Mouse (Mus musculus): ENCODE data around the gene Cyp27b1. TPM values are rescaled to one million over a fixed set of nuclear protein-coding genes. Genes with fewer than 3 reads are reported as not detected.
A peak's percentile ranks its signal among the peaks of the same experiment; 100 is the strongest.
"Not testable (repeated sequence)": the region's sequence is repeated elsewhere in the genome, so short reads cannot be mapped to it uniquely, and the experiment has no call there.

Cyp27b1 gene
- polyA plus RNA-seq, 1 experiment from 2014 or later: not detected

DNA sequence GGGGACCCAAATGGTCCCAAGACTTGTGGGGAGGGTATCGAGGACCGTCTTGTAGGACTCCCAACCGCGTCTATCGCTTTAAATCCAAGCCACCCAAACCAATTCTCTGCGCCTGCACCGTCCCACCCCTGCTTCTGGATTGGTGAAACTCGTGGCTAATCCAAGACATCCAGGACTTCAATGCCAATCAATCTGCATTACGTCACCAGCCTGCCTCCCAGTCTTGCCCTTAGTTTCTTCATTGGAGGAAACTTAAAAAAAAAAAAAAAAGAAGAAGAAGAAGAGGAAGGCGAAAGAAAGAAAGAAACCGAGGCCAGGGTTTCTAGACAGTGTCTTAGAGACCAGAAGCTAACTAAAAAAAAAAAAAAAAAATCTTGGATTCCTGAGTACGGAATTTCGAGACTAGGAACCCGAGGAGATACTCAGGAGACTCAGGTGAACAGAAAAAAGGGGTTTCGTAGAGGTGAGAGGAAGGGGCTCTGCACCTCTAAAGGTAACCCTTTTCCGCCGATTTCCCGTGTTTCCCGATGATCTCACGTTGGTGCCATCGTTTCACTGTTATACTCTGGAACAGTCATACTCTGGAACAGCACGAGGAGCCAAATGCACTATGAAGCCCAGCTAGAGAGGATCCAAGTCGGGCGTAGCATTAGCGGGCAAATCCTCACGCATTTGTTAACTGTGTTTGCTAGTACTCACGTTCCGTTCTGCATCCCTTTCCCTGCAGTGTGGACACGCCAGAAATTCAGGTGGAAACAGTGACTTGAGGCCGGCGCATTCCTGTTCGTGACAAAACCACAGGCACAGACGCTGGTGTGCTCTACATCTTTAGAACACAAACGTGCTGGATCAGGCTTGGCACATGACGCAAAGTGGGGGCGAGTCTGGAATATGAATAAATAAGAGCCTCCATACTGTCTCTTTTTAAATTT lies 22.4 kb downstream of the Cyp27b1 start, which contains the start of gene Tspan31:
Gene Tspan31 (minus strand): TSS at position 75 of the 932 bp plus-strand sequence.
- 1% methylated on average over 36 of the region's 36 CpGs for WGBS (ENCODE audit: missing documents)
- peak within 1 kb of the TSS; percentile 82 for H3K27ac ChIP-seq
- H3K4me3 ChIP-seq (ENCODE audit: inconsistent target): peak within 1 kb of the TSS; percentile 95
- peaks cover 27% of the 10 kb centered on the region for H3K36me3 ChIP-seq (ENCODE audit: inconsistent target)
- peaks cover 26% of the 10 kb centered on the region for H3K79me2 ChIP-seq (ENCODE audit: inconsistent target)

- peak overlapping the region; percentile 95 for H3K4me3 ChIP-seq (ENCODE audit: inconsistent target)
Measured at GRCm38 (mm10) chr10:127071203-127071602, 23.2 kb downstream of the Cyp27b1 start.

DNA sequence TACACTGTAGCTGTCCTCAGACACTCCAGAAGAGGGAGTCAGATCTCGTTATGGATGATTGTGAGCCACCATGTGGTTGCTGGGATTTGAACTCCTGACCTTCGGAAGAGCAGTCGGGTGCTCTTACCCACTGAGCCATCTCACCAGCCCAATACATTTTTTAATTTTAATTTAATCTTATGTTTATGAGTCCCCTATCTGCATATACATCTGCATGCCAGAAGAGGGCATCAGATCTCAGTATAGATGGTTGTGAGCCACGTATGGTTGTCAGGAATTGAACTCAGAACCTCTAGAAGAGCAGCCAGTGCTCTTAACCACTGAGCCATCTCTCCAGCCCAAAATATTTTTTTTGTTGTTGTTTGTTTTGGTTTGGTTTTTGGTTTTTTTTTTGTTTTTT lies 24.2 kb downstream of the Cyp27b1 start:
- H3K79me2 ChIP-seq (ENCODE audit: inconsistent target): peaks cover 14% of the 10 kb centered on the region
- not testable (repeated sequence) for H3K36me3 ChIP-seq (ENCODE audit: inconsistent target); H3K27ac ChIP-seq; H3K4me3 ChIP-seq (ENCODE audit: inconsistent target)
- 56% methylated on average over 1 of the region's 4 CpGs for WGBS (ENCODE audit: missing documents)

More at GRCm38 (mm10) chr10:127071203-127071602, 23.2 kb downstream of the Cyp27b1 start:
- H3K79me2 ChIP-seq (ENCODE audit: inconsistent target): peaks cover 19% of the 10 kb centered on the region
- 61% methylated on average over 9 of the region's 9 CpGs for WGBS (ENCODE audit: missing documents)
- H3K36me3 ChIP-seq (ENCODE audit: inconsistent target): peaks cover 19% of the 10 kb centered on the region
- H3K27ac ChIP-seq: no peak overlapping the region

DNA sequence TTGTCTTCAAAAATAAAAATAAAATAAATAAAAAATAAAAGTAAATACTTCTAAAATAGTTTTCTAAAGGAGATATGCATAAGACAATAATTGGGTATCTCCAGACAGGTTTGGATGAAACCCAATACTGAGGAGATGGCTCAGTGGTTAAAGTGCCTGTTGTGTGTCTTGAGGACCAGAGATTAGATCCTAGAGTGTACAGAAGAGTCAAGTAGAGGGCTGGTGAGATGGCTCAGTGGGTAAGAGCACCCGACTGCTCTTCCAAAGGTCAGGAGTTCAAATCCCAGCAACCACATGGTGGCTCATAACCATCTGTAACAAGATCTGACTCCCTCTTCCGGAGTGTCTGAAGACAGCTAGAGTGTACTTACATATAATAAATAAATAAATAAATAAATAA lies 24.9 kb downstream of the Cyp27b1 start:
- H3K27ac ChIP-seq; H3K36me3 ChIP-seq (ENCODE audit: inconsistent target); H3K4me3 ChIP-seq (ENCODE audit: inconsistent target): not testable (repeated sequence)
- peaks cover 14% of the 10 kb centered on the region for H3K79me2 ChIP-seq (ENCODE audit: inconsistent target)
- WGBS (ENCODE audit: missing documents): no CpG with 5 or more reads among the region's 2 CpGs

DNA sequence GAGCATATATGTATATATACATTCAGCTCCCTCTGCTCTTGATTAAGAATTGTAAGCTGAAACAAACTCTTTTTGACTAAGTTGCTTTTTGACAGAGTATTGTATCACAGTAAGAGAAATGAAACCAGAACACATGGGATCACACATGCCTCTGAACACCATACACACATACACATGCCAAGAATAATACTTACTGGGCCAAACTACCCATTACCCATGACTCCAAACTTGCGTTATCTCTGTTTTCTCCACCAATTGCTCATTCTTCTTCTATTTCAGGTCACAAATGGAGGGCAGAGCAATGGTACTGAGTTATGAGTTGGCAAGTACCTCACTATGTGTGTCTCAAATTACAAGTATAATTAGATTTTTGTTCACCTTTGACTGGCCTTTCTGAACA lies 25.9 kb downstream of the Cyp27b1 start:
- 100% methylated on average over 1 of the region's 1 CpGs for WGBS (ENCODE audit: missing documents)
- no peak overlapping the region for H3K4me3 ChIP-seq (ENCODE audit: inconsistent target)
- peaks cover 11% of the 10 kb centered on the region for H3K79me2 ChIP-seq (ENCODE audit: inconsistent target)
- H3K27ac ChIP-seq: no peak overlapping the region
- no peaks in the 10 kb centered on the region for H3K36me3 ChIP-seq (ENCODE audit: inconsistent target)

GRCm38 (mm10) chr10:127075080-127075479 lies 27.0 kb downstream of the Cyp27b1 start, which contains the start of gene Agap2:
TSS of gene Agap2 (plus strand) at chr10:127075284.
- 16% methylated on average over 9 of the region's 9 CpGs for WGBS (ENCODE audit: missing documents)
- no peak within 1 kb of the TSS for H3K27ac ChIP-seq
- peaks cover under 1% of the 10 kb centered on the region; the same call in 1 of the 2 replicates for H3K79me2 ChIP-seq (ENCODE audit: inconsistent target)
- H3K36me3 ChIP-seq (ENCODE audit: inconsistent target): no peaks in the 10 kb centered on the region
- peak within 1 kb of the TSS; percentile 0; the same call in 1 of the 2 replicates for H3K4me3 ChIP-seq (ENCODE audit: inconsistent target)

DNA sequence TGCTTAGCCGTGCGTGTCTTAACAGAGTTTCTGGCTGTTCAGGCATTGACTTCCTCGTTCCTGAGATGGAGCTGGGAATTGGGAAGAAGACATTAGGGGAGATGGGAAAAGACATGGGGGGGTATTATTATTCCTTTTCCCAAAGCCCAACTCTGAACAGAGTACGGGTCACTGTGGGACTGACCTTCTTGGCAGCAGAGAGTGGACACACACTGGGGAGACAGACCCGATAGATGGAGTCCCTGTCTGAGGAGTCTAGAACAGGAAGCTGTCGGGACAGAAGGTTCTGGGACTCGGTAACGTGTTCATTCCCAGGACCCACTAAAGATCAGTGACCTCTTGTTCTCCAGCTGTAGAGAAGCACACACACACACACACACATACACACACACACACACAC lies 27.6 kb downstream of the Cyp27b1 start:
- no peaks in the 10 kb centered on the region for H3K36me3 ChIP-seq (ENCODE audit: inconsistent target)
- H3K4me3 ChIP-seq (ENCODE audit: inconsistent target): peak overlapping the region; percentile 0; the same call in 1 of the 2 replicates
- 3% methylated on average over 8 of the region's 8 CpGs for WGBS (ENCODE audit: missing documents)
- no peaks in the 10 kb centered on the region; the same call in 1 of the 2 replicates for H3K79me2 ChIP-seq (ENCODE audit: inconsistent target)
- H3K27ac ChIP-seq: no peak overlapping the region

DNA sequence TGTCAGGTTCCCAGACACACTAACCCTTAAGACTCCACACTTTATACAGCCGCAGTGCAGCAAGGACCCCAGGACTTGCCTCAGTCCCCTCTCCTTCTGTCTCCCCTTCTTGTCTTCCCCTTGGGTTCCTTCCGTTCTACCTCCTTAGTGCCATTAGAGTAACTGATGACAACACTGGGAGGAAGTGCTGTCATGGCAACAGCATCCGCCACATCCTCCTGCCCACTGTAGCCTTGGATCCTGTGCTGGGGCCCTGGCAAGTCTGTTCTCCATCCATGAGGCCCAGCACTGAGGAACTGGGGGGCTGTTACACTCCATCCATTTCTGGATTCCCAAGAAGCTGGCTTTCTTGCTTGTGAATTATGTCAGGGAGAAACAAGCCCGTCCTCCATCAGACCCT lies 28.0 kb downstream of the Cyp27b1 start:
- WGBS (ENCODE audit: missing documents): 13% methylated on average over 4 of the region's 4 CpGs
- no peak overlapping the region for H3K4me3 ChIP-seq (ENCODE audit: inconsistent target)

DNA sequence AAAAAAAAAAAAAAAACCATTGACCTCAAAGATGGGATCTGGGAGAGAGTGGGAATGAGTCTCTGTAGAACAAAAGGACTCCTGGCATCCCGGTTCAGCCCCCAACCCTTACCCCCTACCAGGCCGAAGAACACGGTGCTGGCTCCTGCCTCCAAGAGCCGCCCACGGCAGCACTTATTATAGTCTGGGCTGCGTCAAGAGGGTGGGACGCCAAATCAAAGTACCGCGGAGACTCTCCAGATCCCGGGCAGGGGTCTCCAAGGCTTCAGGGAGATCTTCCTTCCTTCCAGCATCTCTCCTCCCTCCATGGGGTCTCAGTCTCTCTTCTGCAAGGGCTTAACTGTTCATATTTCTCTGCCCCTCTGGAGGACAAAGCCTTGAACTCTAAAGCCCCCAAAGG lies 29.5 kb downstream of the Cyp27b1 start:
- H3K27ac ChIP-seq: no peak overlapping the region
- no peak overlapping the region for H3K4me3 ChIP-seq (ENCODE audit: inconsistent target)
- H3K36me3 ChIP-seq (ENCODE audit: inconsistent target): no peaks in the 10 kb centered on the region
- no peaks in the 10 kb centered on the region; the same call in 1 of the 2 replicates for H3K79me2 ChIP-seq (ENCODE audit: inconsistent target)
- 82% methylated on average over 7 of the region's 10 CpGs for WGBS (ENCODE audit: missing documents)

More for the DNA sequence above, 28.0 kb downstream of the Cyp27b1 start:
- Histone ChIP-seq H3K27ac (no peak overlapping the region), H3K36me3 (ENCODE audit: inconsistent target) (no peaks in the 10 kb centered on the region), H3K79me2 (ENCODE audit: inconsistent target) (no peaks in the 10 kb centered on the region; the same call in 1 of the 2 replicates)

GRCm38 (mm10) chr10:127078001-127078676 lies 30.1 kb downstream of the Cyp27b1 start:
- 77% methylated on average over 12 of the region's 12 CpGs for WGBS (ENCODE audit: missing documents)
- no peak overlapping the region for H3K27ac ChIP-seq
- no peaks in the 10 kb centered on the region for H3K36me3 ChIP-seq (ENCODE audit: inconsistent target)
- H3K79me2 ChIP-seq (ENCODE audit: inconsistent target): no peaks in the 10 kb centered on the region; the same call in 1 of the 2 replicates
- H3K4me3 ChIP-seq (ENCODE audit: inconsistent target): no peak overlapping the region

GRCm38 (mm10) chr10:127078677-127079575 lies 30.9 kb downstream of the Cyp27b1 start:
- Histone ChIP-seq H3K36me3 (ENCODE audit: inconsistent target) (no peaks in the 10 kb centered on the region), H3K79me2 (ENCODE audit: inconsistent target) (no peaks in the 10 kb centered on the region; the same call in 1 of the 2 replicates)
- WGBS (ENCODE audit: missing documents): 84% methylated on average over 16 of the region's 49 CpGs

DNA sequence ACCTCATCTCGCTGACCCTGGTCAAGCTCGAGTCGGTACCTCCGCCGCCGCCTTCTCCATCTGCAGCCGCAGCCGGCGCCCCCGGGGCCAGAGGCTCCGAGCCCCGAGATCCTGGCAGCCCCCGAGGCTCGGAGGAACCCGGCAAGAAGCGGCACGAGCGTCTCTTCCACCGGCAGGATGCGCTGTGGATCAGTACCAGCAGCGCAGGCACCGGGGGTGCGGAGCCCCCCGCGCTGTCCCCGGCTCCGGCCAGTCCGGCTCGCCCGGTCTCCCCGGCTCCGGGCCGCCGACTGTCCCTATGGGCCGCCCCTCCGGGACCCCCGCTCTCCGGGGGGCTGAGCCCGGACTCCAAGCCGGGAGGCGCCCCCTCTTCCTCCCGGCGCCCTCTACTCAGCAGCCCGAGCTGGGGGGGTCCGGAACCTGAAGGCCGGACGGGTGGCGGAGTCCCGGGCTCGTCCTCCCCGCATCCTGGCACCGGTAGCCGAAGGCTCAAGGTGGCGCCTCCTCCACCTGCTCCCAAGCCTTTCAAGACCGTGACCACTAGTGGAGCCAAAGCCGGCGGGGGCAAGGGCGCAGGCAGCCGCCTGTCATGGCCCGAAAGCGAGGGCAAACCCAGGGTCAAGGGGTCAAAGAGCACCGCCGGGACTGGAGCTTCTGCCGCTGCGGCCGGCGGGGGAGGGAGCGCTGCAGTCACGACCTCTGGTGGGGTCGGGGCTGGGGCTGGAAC lies 31.8 kb downstream of the Cyp27b1 start:
- Histone ChIP-seq H3K79me2 (ENCODE audit: inconsistent target) (no peaks in the 10 kb centered on the region; the same call in 1 of the 2 replicates), H3K4me3 (ENCODE audit: inconsistent target) (no peak overlapping the region), H3K36me3 (ENCODE audit: inconsistent target) (no peaks in the 10 kb centered on the region), H3K27ac (no peak overlapping the region)
- 95% methylated on average over 49 of the region's 70 CpGs for WGBS (ENCODE audit: missing documents)

More at GRCm38 (mm10) chr10:127078677-127079575, 30.9 kb downstream of the Cyp27b1 start:
- Histone ChIP-seq H3K27ac (no peak overlapping the region), H3K4me3 (ENCODE audit: inconsistent target) (no peak overlapping the region)

All from macrophage (primary cell).